Mouse (Mus musculus): ENCODE measurements at regions not wholly inside any gene's neighbourhood (a gene's known extent, or its start where the extent isn't known, plus 50 kb on each side); places are given as distances from the start of the nearest gene placed in this dataset.

- no peak for ATAC-seq (ENCODE audit: low TSS enrichment)
Observed at GRCm38 (mm10) chr14:71231223-71231815, 631.7 kb upstream of the Fam160b2 start.

GRCm38 (mm10) chr14:71230484-71231188 lies 631.0 kb upstream of the Fam160b2 start:
- ATAC-seq (ENCODE audit: low TSS enrichment): peak; percentile 86

DNA sequence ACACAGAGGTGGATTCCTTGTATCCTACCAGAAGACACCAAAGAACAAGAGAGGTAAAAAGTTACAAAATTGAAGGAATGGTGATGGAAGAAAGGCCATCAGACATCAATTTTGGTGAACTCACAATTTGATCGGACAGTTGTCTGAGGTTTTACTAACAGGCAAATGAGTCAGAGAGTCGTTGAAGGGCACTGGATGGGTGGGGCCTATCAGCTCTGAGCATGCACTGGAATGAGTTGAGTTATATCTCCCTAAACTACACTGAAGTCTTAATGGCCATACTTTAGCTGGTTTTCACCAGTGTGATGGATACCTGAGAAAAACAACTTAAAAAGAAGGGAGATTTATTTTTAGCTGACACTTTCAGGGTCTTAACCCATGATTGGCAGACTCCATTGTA lies 630.3 kb upstream of the Fam160b2 start:
- ATAC-seq (ENCODE audit: low TSS enrichment): no peak

DNA sequence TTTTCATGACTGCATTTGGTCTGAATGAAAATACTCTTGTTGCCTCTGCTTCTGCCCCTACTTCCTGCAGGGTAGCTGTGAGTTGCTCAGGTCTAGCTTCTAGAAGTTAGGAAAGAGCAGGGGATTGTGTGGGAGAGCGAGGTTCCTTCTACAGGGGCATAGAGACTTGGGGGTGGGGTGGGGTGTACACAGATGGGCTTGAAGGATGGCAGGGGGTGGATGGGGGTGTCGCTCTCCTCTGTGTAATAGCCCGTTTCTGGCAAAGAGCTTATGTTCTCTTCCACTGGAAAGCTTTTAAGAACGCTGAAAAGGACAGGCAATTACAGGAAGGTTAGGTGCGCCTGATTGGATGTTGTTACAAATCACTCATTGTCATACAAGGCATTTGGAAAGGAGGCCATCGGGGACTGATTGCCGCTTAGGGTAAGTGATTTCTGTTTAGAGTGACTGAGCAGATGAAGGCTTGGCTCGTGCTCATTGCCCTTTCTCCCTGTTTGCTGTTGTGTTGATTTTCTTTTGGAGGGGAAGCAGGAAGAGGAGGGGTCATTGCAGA lies 629.3 kb upstream of the Fam160b2 start:
- ATAC-seq (ENCODE audit: low TSS enrichment): no peak

GRCm38 (mm10) chr14:71217041-71217440 lies 617.4 kb upstream of the Fam160b2 start:
- ATAC-seq (ENCODE audit: low TSS enrichment): no peak

DNA sequence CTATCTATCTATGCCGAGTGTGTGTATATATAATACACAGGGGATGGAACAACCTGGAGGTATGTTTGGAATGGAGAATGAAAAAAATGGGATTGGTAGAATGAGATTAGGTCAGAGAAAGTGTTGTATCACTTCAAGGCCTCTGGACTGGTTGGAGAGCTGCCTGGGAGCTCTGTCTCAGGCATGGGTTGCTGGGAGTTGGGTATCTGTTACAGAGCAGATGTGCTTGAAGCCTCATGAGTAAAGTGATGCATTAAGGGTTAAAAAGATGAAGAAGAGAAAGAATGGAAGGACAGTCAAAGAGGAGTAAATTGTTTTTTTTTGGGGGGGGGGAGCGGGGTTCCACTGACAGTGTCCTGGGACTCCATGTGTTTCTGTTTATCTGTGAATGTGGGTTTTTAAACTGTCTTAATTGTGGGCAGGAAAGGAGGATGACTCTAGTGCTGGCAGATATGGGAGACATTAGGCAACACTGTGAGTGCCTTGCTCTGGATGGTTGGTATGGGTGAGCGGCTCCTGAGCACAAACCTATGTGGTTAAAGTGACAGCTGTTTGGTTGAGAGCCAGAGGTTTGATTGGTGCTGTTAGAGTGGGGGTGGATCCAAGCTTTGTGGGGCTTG lies 611.8 kb upstream of the Fam160b2 start:
- ATAC-seq (ENCODE audit: low TSS enrichment): no peak

GRCm38 (mm10) chr14:71203459-71203858 lies 603.8 kb upstream of the Fam160b2 start:
- ATAC-seq (ENCODE audit: low TSS enrichment): no peak

GRCm38 (mm10) chr14:71200917-71201316 lies 601.3 kb upstream of the Fam160b2 start:
- ATAC-seq (ENCODE audit: low TSS enrichment): no peak

DNA sequence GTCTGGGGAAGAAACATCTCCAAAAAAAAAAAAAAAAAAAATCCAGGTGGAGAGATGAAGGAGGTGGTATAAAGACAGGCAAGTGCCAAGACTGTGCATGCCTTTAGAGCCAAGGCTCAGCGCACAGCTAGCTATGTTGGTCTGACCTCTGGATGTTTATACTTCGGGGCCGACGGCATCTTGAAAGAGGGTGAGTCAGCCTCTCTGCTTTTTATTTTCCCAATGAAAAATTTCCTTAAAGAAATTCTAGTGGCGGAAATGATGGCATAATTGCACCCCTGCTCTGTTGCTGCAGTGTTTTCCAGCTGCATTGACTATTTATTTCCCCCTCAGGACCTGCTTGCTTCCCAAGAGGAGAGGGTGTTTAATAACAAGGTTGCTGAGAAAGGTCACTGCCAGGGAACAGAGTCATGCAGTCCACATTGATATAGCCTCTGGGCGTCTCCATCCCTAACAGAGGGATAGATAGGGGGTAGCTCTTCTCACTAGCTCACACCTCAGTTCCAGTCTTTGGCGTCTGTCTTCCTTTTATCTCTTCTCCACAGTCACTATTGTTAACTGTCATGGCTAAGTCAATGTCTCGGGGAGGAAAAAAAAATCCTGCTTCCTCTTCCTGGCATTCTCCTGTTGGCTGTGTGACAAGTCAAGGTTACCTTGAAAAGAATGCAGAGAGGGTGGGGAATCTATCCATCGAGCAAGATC lies 599.7 kb upstream of the Fam160b2 start:
- ATAC-seq (ENCODE audit: low TSS enrichment): no peak

- ATAC-seq (ENCODE audit: low TSS enrichment): no peak
Observed at GRCm38 (mm10) chr14:71194219-71194618, 594.6 kb upstream of the Fam160b2 start.

GRCm38 (mm10) chr14:71192486-71192885 lies 592.9 kb upstream of the Fam160b2 start:
- no peak for ATAC-seq (ENCODE audit: low TSS enrichment)

DNA sequence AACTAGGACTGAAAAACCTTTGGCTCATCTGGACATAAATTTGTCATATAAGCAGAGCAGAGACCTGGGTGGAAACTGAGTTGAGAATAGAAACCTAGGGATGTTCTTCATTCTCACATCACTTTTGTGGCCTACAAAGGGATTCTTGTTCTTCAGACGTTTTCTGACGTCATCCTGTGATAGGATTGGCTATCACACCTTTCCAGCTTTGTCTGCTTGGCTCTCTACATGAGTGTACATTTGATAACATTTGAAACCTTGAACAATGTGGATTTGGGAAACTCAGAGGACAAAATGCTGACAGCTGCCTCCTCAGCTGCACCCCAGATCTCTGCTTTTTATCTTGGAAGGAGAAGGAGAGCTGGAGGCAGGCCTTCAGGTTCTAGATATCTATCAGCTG lies 589.7 kb upstream of the Fam160b2 start:
- ATAC-seq (ENCODE audit: low TSS enrichment): no peak

- ATAC-seq (ENCODE audit: low TSS enrichment): no peak
Observed at GRCm38 (mm10) chr14:71177341-71177740, 577.7 kb upstream of the Fam160b2 start.

DNA sequence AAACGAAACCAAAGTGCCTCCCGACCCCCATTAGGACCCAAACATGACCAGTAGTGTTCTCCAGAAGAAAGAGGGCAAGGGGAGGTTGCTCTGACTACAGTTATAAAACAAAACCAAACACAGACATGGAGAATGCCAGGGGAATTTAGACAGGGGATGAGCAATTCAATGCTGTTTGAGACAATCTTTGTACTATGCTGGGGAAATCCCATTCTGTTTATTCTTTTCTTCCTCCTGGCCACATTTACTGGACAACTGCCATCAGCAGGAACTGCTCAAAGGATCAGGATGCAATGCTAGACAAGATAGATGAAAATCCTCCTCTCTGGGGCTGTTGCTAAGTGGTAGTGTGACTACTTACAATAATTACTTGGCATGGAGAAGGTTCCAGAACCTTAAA lies 574.5 kb upstream of the Fam160b2 start:
- no peak for ATAC-seq (ENCODE audit: low TSS enrichment)

DNA sequence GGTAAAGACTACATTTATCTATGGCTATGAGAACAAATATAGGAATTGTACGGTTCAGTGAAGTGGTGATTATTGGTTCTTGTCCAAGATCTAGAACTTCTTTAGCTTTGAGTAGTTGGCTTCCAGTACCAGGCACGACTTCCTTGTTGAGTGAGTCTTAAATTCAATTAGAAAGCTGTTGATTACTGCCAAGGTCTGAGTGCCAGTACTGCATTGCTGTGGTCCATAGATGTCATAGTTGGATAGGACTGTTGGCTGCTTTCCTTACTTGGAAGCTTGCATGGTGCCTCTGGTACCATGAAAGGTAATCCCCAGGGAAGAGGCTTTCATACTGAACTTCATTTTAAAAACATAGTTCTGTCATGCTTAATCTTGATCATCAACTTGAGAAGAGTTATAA lies 559.9 kb upstream of the Fam160b2 start:
- ATAC-seq (ENCODE audit: low TSS enrichment): no peak

GRCm38 (mm10) chr14:71142465-71142864 lies 542.8 kb upstream of the Fam160b2 start:
- no peak for ATAC-seq (ENCODE audit: low TSS enrichment)

DNA sequence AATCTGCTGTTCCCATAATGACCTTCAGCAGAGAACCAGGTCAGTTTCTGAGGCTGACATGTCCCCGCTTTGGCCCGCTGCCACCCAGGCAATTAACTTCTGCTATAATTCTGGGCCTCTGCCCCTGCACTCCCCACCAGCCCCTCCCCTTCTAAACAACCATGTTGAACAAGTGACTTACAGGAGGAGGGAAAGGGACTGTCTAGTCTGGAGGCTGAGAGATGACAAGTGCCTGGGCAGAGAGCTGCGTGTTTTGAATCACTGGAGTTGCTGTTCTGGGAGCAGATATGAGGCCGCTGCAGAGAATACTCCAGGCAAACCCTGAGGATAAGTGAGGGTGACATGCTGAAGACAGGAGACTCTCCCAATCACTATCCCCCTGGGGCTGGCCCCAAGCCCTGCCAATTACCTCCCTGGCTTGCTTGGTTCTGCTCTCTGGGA lies 530.2 kb upstream of the Fam160b2 start:
- no peak for ATAC-seq (ENCODE audit: low TSS enrichment)

DNA sequence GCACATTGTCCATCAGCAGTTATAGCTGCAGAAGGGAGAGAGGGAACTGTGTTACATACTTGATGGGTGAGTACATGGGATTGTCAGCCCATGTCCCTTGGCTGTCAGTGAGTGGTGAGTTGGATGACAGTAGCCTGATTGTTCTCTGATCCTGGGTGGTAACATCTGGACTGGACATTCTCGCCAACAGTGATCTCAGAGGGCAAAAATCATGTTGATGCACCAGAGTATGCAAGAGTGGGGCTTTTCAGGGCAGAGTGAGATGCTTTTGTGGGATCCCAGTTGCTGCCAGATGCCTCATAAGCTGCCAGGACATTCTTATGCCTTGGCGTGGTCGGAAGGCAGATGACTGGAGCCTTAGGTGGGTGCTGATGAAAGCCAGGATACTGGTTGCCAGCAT lies 528.9 kb upstream of the Fam160b2 start:
- ATAC-seq (ENCODE audit: low TSS enrichment): peak; percentile 70

GRCm38 (mm10) chr14:71118681-71119080 lies 519.0 kb upstream of the Fam160b2 start:
- no peak for ATAC-seq (ENCODE audit: low TSS enrichment)

DNA sequence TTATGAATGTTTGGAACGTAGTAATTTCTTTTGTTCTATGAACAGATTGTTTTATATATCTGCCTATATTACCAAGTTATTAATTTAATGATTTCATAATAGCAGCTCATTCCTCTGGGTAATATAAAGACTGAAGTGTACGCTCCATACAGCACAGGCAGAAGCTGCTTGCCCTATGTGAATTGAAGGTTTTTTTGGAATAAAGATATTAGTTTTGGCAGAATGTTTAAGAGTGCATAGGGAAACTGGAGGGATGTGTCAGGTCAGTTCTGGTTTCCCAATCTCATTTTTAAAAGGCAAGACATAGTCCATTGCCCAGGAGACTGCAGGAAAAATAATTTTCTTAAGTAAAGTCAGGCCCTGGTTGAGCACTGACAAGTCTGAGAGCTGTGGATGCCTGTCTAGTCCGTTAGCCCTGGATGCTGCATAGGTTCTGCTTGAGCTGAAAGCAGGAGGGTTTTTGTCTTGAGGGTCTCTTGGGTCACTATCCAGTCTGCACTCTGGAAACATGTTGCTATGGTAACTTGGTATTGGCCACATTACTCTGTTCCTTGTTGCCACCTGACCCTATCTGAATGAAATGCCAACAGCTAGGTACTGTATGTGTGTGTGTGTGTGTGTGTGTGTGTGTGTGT lies 516.3 kb upstream of the Fam160b2 start:
- ATAC-seq (ENCODE audit: low TSS enrichment): no peak

DNA sequence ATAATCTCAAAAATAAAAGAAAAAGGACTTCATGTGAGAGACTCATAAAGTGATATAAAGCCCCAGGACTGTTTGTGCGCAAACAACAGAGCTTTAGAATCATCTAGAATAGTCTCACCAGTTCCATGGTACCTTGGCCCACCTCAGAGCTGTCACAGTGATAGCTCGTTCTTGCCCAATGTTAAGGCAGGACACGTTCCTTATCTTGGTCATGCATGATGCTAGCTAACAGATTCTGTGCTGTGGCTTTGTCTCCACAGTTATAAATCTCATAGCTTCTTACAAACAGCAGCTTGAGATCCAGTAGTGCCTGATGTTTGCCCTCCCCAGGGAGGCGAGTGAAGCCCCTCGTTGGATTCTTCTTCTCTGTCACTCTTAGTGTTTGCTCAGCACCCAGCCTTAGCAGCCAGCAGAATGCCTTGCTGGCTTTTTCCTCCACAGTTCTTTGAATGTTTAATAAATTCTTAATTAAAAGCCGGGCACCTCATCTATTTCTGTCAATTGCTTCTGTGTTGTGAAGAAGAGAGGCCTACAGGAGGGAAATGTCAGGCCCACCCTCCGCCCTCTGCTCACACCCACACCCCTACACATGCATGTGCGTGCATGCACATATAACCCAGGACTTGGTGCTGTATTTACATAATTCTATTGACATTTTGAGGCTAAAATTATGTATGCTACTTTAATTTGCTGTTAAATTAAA lies 515.6 kb upstream of the Fam160b2 start:
- ATAC-seq (ENCODE audit: low TSS enrichment): no peak
